Mouse (Mus musculus): ENCODE measurements around the gene Olfr790. TPM values are rescaled to one million over a fixed set of nuclear protein-coding genes. Genes with fewer than 3 reads are reported as not detected.

Olfr790 gene
- not detected for total RNA-seq (2021)
- long read RNA-seq, experiment 1: 0 reads
- long read RNA-seq, experiment 2: 0 reads

- DNase-seq (ENCODE audit: low spot score in 2 of 2): no peak
Measured at GRCm38 (mm10) chr10:129498192-129498591, at the start of gene Olfr790. Olfr790 (plus strand) TSS chr10:129498492.

- DNase-seq (ENCODE audit: low spot score in 2 of 2): no peak
Measured at GRCm38 (mm10) chr10:129461562-129461961, 36.7 kb upstream of the Olfr790 start, which contains the start of gene Olfr787. Olfr787 (plus strand) TSS chr10:129461862.

DNA sequence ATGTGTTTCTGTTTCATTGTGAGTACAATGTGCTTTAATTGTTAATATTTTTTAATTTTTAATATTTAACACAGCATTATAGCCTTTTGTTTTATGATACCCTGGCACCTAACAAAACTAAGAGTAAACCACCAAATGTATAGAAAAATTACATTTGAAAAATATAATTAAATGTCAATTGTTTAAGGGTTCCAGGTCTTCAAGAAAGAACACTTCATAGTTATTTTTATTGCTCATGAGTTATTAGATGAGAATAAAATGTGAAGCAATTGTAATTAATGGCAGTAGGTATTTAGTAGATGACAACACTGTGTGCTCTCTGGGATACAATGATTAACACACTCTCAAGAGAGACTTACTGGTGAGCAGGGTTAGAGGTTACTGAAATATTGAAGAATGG, 27.6 kb upstream of the Olfr790 start, which contains the start of gene Olfr788:
Gene Olfr788, plus strand, starts transcription at position 301 of the 400 bp plus-strand sequence.
- no peak for DNase-seq (ENCODE audit: low spot score in 2 of 2)

GRCm38 (mm10) chr10:129473256-129473655, 25.0 kb upstream of the Olfr790 start:
- no peak for DNase-seq (ENCODE audit: low spot score in 2 of 2)

GRCm38 (mm10) chr10:129473723-129474122, 24.6 kb upstream of the Olfr790 start:
- no peak for DNase-seq (ENCODE audit: low spot score in 2 of 2)

GRCm38 (mm10) chr10:129484452-129484851, 13.8 kb upstream of the Olfr790 start, which contains the start of gene Olfr789:
Olfr789 (plus strand) TSS chr10:129484752.
- DNase-seq (ENCODE audit: low spot score in 2 of 2): no peak

GRCm38 (mm10) chr10:129490101-129490500, 8.2 kb upstream of the Olfr790 start:
- no peak for DNase-seq (ENCODE audit: low spot score in 2 of 2)

DNA sequence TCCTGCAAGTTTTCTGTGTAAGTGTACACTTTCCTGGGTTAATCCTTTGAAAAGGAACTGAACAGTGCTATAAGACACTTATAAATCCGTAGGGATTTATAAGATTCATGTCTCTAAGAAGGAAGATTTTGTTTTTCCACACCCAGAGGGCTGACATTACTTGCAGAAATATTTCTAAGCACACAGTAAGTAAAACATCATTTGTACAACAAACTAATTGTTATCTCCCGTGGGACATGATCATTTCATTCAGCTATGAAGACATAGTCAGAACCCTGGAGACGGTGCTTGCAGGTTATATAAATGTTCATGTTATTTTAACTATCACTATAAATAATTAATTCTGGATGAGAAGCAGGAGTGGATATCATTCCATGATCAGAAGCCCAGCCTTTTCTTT, 23.2 kb downstream of the Olfr790 start, which contains the start of gene Olfr791:
Gene Olfr791, plus strand, starts transcription at position 301 of the 400 bp plus-strand sequence.
- no peak for DNase-seq (ENCODE audit: low spot score in 2 of 2)

DNA sequence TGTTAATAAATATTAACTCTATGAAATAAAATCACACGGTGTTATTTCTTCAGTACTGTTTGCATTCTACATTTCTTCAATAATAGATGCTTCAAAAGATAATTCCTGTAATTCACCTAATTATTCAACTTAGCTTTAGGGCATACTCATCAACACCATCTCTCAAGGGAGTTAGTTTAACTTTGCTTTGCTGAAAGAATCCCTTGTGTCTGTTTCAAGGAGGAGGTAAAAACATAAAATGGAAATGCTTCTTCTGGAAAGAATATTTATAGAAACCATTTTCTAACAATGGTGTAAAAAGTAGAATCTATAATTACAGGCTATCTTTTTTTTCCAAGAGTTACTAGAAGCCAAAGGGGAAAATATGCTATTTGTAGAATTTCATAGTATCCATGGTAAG, 40.6 kb downstream of the Olfr790 start, which contains the start of gene Olfr792:
Gene Olfr792, plus strand, starts transcription at position 301 of the 400 bp plus-strand sequence.
- DNase-seq (ENCODE audit: low spot score in 2 of 2): no peak

DNA sequence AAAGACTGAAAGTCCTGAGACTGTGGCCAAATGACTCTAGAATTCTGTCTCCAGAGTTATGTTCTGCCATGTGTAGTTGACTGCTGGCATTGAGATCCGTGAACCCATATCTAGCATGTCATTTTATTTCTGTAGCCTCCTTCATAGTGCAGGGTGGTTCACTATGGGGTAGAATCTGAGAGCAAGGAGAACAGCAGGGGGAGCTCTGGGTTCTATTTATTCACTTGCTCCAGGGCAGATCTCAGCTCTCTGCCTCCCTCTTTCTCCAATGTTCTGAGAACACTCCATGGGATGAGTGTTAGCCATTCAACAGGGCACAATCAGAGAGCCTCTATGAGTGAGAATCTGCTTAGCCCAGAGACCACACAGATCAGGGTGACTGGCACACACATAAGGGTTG, 51.1 kb downstream of the Olfr790 start:
- no peak for DNase-seq (ENCODE audit: low spot score in 2 of 2)

Other genes starting within 250 kb of the Olfr790 start
- not detected for gene Olfr776, start 239.4 kb upstream of the Olfr790 start, total RNA-seq (2021)
- not detected for gene Olfr777, start 227.0 kb upstream of the Olfr790 start, total RNA-seq (2021)
- not detected for gene Olfr780, start 180.4 kb upstream of the Olfr790 start, total RNA-seq (2021)
- not detected for gene Olfr781, start 169.6 kb upstream of the Olfr790 start, total RNA-seq (2021)
- not detected for gene Olfr782, start 149.6 kb upstream of the Olfr790 start, total RNA-seq (2021)
- under 1 TPM in 1 of 2 experiments, not detected in 1; 0.08 TPM for gene Olfr784, start 114.4 kb upstream of the Olfr790 start, total RNA-seq (2021)
- gene Olfr785, start 93.1 kb upstream of the Olfr790 start, total RNA-seq (2021): not detected
- not detected for gene Olfr786, start 71.2 kb upstream of the Olfr790 start, total RNA-seq (2021)
- not detected for gene Olfr787, start 36.6 kb upstream of the Olfr790 start, total RNA-seq (2021)
- gene Olfr788, start 27.5 kb upstream of the Olfr790 start, total RNA-seq (2021): not detected
- gene Olfr789, start 13.7 kb upstream of the Olfr790 start, total RNA-seq (2021): not detected
- not detected for gene Olfr791, start 23.3 kb downstream of the Olfr790 start, total RNA-seq (2021)
- gene Olfr792, start 40.7 kb downstream of the Olfr790 start, total RNA-seq (2021): not detected
- not detected for gene Olfr794, start 69.2 kb downstream of the Olfr790 start, total RNA-seq (2021)
- gene Olfr796, start 114.1 kb downstream of the Olfr790 start, total RNA-seq (2021): not detected
- not detected for gene Olfr798, start 129.4 kb downstream of the Olfr790 start, total RNA-seq (2021)
- gene Olfr799, start 139.0 kb downstream of the Olfr790 start, total RNA-seq (2021): not detected
- not detected for gene Olfr800, start 159.2 kb downstream of the Olfr790 start, total RNA-seq (2021)
- not detected for gene Olfr801, start 175.4 kb downstream of the Olfr790 start, total RNA-seq (2021)
- gene Olfr802, start 189.7 kb downstream of the Olfr790 start, total RNA-seq (2021): not detected
- not detected for gene Olfr803, start 195.8 kb downstream of the Olfr790 start, total RNA-seq (2021)
- gene Olfr804, start 204.7 kb downstream of the Olfr790 start, total RNA-seq (2021): not detected
- gene Olfr805, start 230.9 kb downstream of the Olfr790 start, total RNA-seq (2021): not detected
- gene Olfr806, start 243.4 kb downstream of the Olfr790 start, total RNA-seq (2021): not detected